Comparison of ENCODE assay signal across 20 mouse cellular contexts in genomic region chr16:35500342-35500741, GRCm38 (mm10). TPM values are rescaled to one million over a fixed set of nuclear protein-coding genes. Genes with fewer than 3 reads are reported as not detected.
A peak's percentile ranks its signal among the peaks of the same experiment; 100 is the strongest.
DNase-seq lines count a peak whose midpoint lies in the region; ATAC-seq and TF ChIP-seq lines count a peak whose summit lies in the region.
"Had no signal": no experiment of that assay in that cellular context is flagged by ENCODE, and none has a peak within 500 bp of the region (broad histone marks: within the 10 kb centered on the region; RNA-seq: fewer than 3 reads in every experiment).

No protein-coding gene starts in this region.

- no peak for DNase-seq in kidney, postnatal 0 days (ENCODE audit: low spot score)
- no peak for DNase-seq in testis, postnatal 14 days (ENCODE audit: low spot score)
- DNase-seq in embryo, embryonic 11 days: no peak
- DNase-seq in lung, adult 2 months: no peak
- DNase-seq: adrenal gland, postnatal 14 days; cerebellum, adult 18-20 months; cerebellum, postnatal 10 days; gastrocnemius, adult 2 months; gastrocnemius, postnatal 25 days had no signal

- no peak overlapping the region for H3K4me3 ChIP-seq in kidney, postnatal 0 days (replicated peaks; ENCODE audit: low read depth, low read length)
- H3K4me3 ChIP-seq in kidney, embryonic 16.5 days (ENCODE audit: low read length): no peak overlapping the region
- no peak overlapping the region for H3K4me3 ChIP-seq in testis, adult 2 months (ENCODE audit: control insufficient read depth, low read depth, low read length)
- no peak overlapping the region for H3K4me3 ChIP-seq in bone marrow, adult 2 months (replicated peaks; ENCODE audit: control insufficient read depth, low read depth, low read length)
- no peak overlapping the region for H3K4me3 ChIP-seq in lung, adult 2 months (replicated peaks; ENCODE audit: extremely low read depth, low read depth, low read length)
- H3K4me3 ChIP-seq: embryonic facial prominence, embryonic 15.5 days; gastrocnemius, adult 2 months; heart, embryonic 12.5 days; hindbrain, embryonic 10.5 days had no signal

- ATAC-seq in kidney, postnatal 0 days (replicated peaks; ENCODE audit: low FRiP score, low read depth): no peak
- no peak for ATAC-seq in kidney, embryonic 16.5 days (ENCODE audit: low FRiP score, low TSS enrichment)
- ATAC-seq: activated CD4-positive, CD25-positive, alpha-beta regulatory T cell, adult 4 months; forebrain, embryonic 16.5 days had no signal

- 96% methylated on average over 3 of the region's 3 CpGs for WGBS in kidney, postnatal 0 days
- WGBS in kidney, embryonic 16.5 days: 93% methylated on average over 3 of the region's 3 CpGs
- WGBS in bone marrow, adult 2 months: 83% methylated on average over 3 of the region's 3 CpGs
- 93% methylated on average over 3 of the region's 3 CpGs for WGBS in lung, adult 2 months

- no peaks in the 10 kb centered on the region for H3K36me3 ChIP-seq in kidney, postnatal 0 days (ENCODE audit: insufficient read depth, low read length)
- H3K36me3 ChIP-seq in kidney, embryonic 16.5 days (ENCODE audit: insufficient read depth, low read length): no peaks in the 10 kb centered on the region
- no peaks in the 10 kb centered on the region for H3K36me3 ChIP-seq in testis, adult 2 months (ENCODE audit: control insufficient read depth, insufficient read depth, low read length)
- H3K36me3 ChIP-seq: embryonic facial prominence, embryonic 15.5 days; G1E; heart, embryonic 12.5 days; hindbrain, embryonic 10.5 days had no signal

- TF ChIP-seq POLR2A in testis, adult 2 months (IDR thresholded peaks at IDR 0.05; ENCODE audit: control insufficient read depth, low read depth, low read length): no peak
- TF ChIP-seq POLR2A in bone marrow, adult 2 months (IDR thresholded peaks at IDR 0.05; ENCODE audit: borderline replicate concordance, control insufficient read depth, low read depth, low read length): no peak
- no peak for TF ChIP-seq POLR2A in lung, adult 2 months (IDR thresholded peaks at IDR 0.05; ENCODE audit: borderline replicate concordance, extremely low read depth, low read depth, low read length)

- H3K4me1 ChIP-seq in kidney, postnatal 0 days (replicated peaks; ENCODE audit: insufficient read depth, low read length): no peaks in the 10 kb centered on the region
- H3K4me1 ChIP-seq in kidney, embryonic 16.5 days (ENCODE audit: insufficient read depth, low read length): no peaks in the 10 kb centered on the region
- H3K4me1 ChIP-seq in testis, adult 2 months (ENCODE audit: control insufficient read depth, insufficient read depth, low read length): no peaks in the 10 kb centered on the region
- no peaks in the 10 kb centered on the region for H3K4me1 ChIP-seq in bone marrow, adult 2 months (ENCODE audit: control insufficient read depth, insufficient read depth, low read length)
- H3K4me1 ChIP-seq in lung, adult 2 months (ENCODE audit: control insufficient read depth, insufficient read depth, low read length): no peaks in the 10 kb centered on the region
- H3K4me1 ChIP-seq: embryonic facial prominence, embryonic 15.5 days had no signal

- no peak overlapping the region for H3K27ac ChIP-seq in kidney, postnatal 0 days
- H3K27ac ChIP-seq in kidney, embryonic 16.5 days (ENCODE audit: low read length): no peak overlapping the region
- H3K27ac ChIP-seq in testis, adult 2 months (ENCODE audit: control insufficient read depth, insufficient read depth, low read depth, low read length): no peak overlapping the region
- H3K27ac ChIP-seq in bone marrow, adult 2 months (ENCODE audit: control insufficient read depth, insufficient read depth, low read depth, low read length, poor library complexity): no peak overlapping the region
- H3K27ac ChIP-seq: embryonic facial prominence, embryonic 15.5 days; gastrocnemius, adult 2 months; hindbrain, embryonic 10.5 days; hindbrain, embryonic 14.5 days had no signal

- TF ChIP-seq CTCF in kidney, postnatal 0 days (IDR thresholded peaks at IDR 0.05; ENCODE audit: low read depth): 0 out of 2 replicates have a peak, but pooled peaks have one; percentile 4
- peak; percentile 37; the same call in 1 of the 2 replicates for TF ChIP-seq CTCF in testis, adult 2 months (IDR thresholded peaks at IDR 0.05; ENCODE audit: control insufficient read depth, insufficient read depth, insufficient replicate concordance, low read depth, low read length)
- TF ChIP-seq CTCF in bone marrow, adult 2 months (IDR thresholded peaks at IDR 0.05; ENCODE audit: control insufficient read depth, insufficient read depth, low read length): 0 out of 2 replicates have a peak, but pooled peaks have one; percentile 4
- no peak for TF ChIP-seq CTCF in lung, adult 2 months (IDR thresholded peaks at IDR 0.05; ENCODE audit: insufficient read depth, low read length)

- no peak overlapping the region for H3K4me2 ChIP-seq in kidney, postnatal 0 days (ENCODE audit: low read length)
- no peak overlapping the region for H3K4me2 ChIP-seq in kidney, embryonic 16.5 days (replicated peaks; ENCODE audit: low read depth, low read length)
- H3K4me2 ChIP-seq: embryonic facial prominence, embryonic 15.5 days; heart, embryonic 12.5 days; hindbrain, embryonic 14.5 days had no signal

- H3K27me3 ChIP-seq in kidney, postnatal 0 days (ENCODE audit: insufficient read depth, low read length): no peaks in the 10 kb centered on the region
- H3K27me3 ChIP-seq in kidney, embryonic 16.5 days (ENCODE audit: insufficient read depth, low read length): no peaks in the 10 kb centered on the region
- no peaks in the 10 kb centered on the region for H3K27me3 ChIP-seq in testis, adult 2 months (ENCODE audit: control insufficient read depth, insufficient read depth, low read length)
- H3K27me3 ChIP-seq: embryonic facial prominence, embryonic 15.5 days; heart, embryonic 12.5 days had no signal

- H3K9ac ChIP-seq in kidney, postnatal 0 days (ENCODE audit: low read depth, low read length): no peak overlapping the region
- no peak overlapping the region for H3K9ac ChIP-seq in kidney, embryonic 16.5 days (replicated peaks; ENCODE audit: low read length)
- H3K9ac ChIP-seq: embryonic facial prominence, embryonic 15.5 days; heart, embryonic 12.5 days; hindbrain, embryonic 14.5 days had no signal

- H3K9me3 ChIP-seq in kidney, postnatal 0 days (replicated peaks; ENCODE audit: low read length): no peaks in the 10 kb centered on the region
- H3K9me3 ChIP-seq in kidney, embryonic 16.5 days (ENCODE audit: low read length): peaks cover 6% of the 10 kb centered on the region; the same call in 1 of the 2 replicates
- H3K9me3 ChIP-seq: embryonic facial prominence, embryonic 15.5 days; heart, embryonic 12.5 days had no signal

RNA-seq across cellular contexts. Expression of gene Pdia5, which starts 9.7 kb away (rescaled TPM):
- polyA plus RNA-seq in kidney, postnatal 0 days (2015; fragmentation: Nextera tagmentation; extraction: Ambion mirVana): 42.2 and 46.0 TPM in 2 replicates
- polyA plus RNA-seq in kidney, embryonic 16.5 days (2015; fragmentation: Nextera tagmentation; extraction: Ambion mirVana): 52.5 and 62.0 TPM in 2 replicates
- 16.5 and 18.9 TPM in 2 replicates for polyA plus RNA-seq in testis, adult 2 months (2012; rRNA removed)
- polyA plus RNA-seq in bone marrow, adult 2 months (2011; ENCODE audit: insufficient read depth, insufficient read length, low replicate concordance, missing spikeins): 6.6 TPM in 1 of 2 replicates, not detected in the other
- 10.5 and 11.3 TPM in 2 replicates for polyA plus RNA-seq in lung, adult 2 months (2012; rRNA removed)
- polyA plus RNA-seq: activated CD4-positive, CD25-positive, alpha-beta regulatory T cell, adult 4 months; G1E had no signal

RNA-seq across cellular contexts. Expression of gene Sema5b, which starts 40.6 kb away (rescaled TPM):
- polyA plus RNA-seq in kidney, postnatal 0 days (2015; fragmentation: Nextera tagmentation; extraction: Ambion mirVana): 1.7 and 2.2 TPM in 2 replicates
- polyA plus RNA-seq in kidney, embryonic 16.5 days (2015; fragmentation: Nextera tagmentation; extraction: Ambion mirVana): 6.4 and 7.3 TPM in 2 replicates
- polyA plus RNA-seq in testis, adult 2 months (2012; rRNA removed): 50.7 and 64.3 TPM in 2 replicates
- not detected in 2 replicates for polyA plus RNA-seq in bone marrow, adult 2 months (2011; ENCODE audit: insufficient read depth, insufficient read length, low replicate concordance, missing spikeins)
- 0.51 and 0.76 TPM in 2 replicates for polyA plus RNA-seq in lung, adult 2 months (2012; rRNA removed)
- polyA plus RNA-seq: activated CD4-positive, CD25-positive, alpha-beta regulatory T cell, adult 4 months; C2C12; G1E had no signal
